Comparison of ENCODE assay signal across 7 mouse cellular contexts in the genomic region with DNA sequence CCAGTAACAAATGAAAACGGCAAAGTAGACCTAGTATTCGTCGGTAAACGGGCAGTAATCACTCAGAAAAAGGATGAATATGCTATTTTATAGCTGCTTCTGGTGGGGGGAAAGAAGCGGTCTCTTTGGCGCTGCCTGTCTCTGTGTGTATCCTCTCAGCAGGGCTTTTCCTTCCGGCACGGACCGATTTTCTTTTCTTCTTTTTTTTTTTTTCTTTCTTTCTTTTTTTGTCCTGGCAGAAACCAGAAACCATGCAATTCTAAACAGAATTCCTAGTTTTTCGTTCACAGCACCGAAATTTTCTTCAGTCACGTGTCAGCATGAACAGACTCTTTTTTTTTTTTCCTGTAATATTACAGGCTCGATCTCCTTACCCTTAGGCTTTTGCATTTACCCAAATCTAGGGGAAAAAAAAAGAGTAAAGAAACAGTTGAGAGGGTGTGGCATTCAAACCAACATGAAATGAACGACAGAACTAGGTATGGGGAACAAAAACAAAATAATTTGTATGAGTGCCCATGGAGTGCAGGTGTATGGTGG. TPM values are rescaled to one million over a fixed set of nuclear protein-coding genes. Genes with fewer than 3 reads are reported as not detected.
DNase-seq lines count a peak whose midpoint lies in the region; ATAC-seq and TF ChIP-seq lines count a peak whose summit lies in the region.

No protein-coding gene starts in this region.

- DNase-seq in neural tube, embryonic 11.5 days (ENCODE audit: low spot score) = no peak
- no peak for DNase-seq in neural tube, embryonic 10.5 days (ENCODE audit: extremely low spot score, low spot score)
- DNase-seq in cerebellum, adult 9-10 months = no peak
- DNase-seq in gastrocnemius, postnatal 14 days = no peak

- peak overlapping the region; percentile 100 for H3K27ac ChIP-seq in neural tube, embryonic 11.5 days (ENCODE audit: low read depth, low read length)
- no peak overlapping the region for H3K27ac ChIP-seq in embryonic fibroblast, embryonic 13.5 days (ENCODE audit: insufficient read depth, low read length)
- H3K27ac ChIP-seq in intestine, embryonic 16.5 days (ENCODE audit: low read length) = peak overlapping the region; percentile 96
- H3K27ac ChIP-seq in neural tube, embryonic 15.5 days (replicated peaks) = peak overlapping the region; percentile 98

- peak overlapping the region; percentile 99 for H3K9ac ChIP-seq in neural tube, embryonic 11.5 days (ENCODE audit: low read length)
- H3K9ac ChIP-seq in intestine, embryonic 16.5 days (ENCODE audit: low read depth, low read length) = peak overlapping the region; percentile 98
- peak overlapping the region; percentile 93 for H3K9ac ChIP-seq in neural tube, embryonic 15.5 days (replicated peaks)

- peaks cover 2% of the 10 kb centered on the region; the same call in 1 of the 2 replicates for H3K4me1 ChIP-seq in neural tube, embryonic 11.5 days (ENCODE audit: control insufficient read depth, insufficient read depth, low read length)
- peaks cover 3% of the 10 kb centered on the region; the same call in 1 of the 2 replicates for H3K4me1 ChIP-seq in embryonic fibroblast, embryonic 13.5 days (ENCODE audit: control insufficient read depth, insufficient read depth, low read length)
- H3K4me1 ChIP-seq in intestine, embryonic 16.5 days (ENCODE audit: control insufficient read depth, insufficient read depth, low read length) = no peaks in the 10 kb centered on the region
- peaks cover 16% of the 10 kb centered on the region for H3K4me1 ChIP-seq in neural tube, embryonic 15.5 days

- ATAC-seq in neural tube, embryonic 11.5 days (ENCODE audit: insufficient read depth, low FRiP score, low TSS enrichment) = no peak
- ATAC-seq in intestine, embryonic 16.5 days = no peak
- ATAC-seq in neural tube, embryonic 15.5 days (ENCODE audit: low FRiP score) = no peak

- H3K4me2 ChIP-seq in neural tube, embryonic 11.5 days (ENCODE audit: low read depth) = peak overlapping the region; percentile 79
- peak overlapping the region; percentile 75 for H3K4me2 ChIP-seq in intestine, embryonic 16.5 days (ENCODE audit: low read depth, low read length)
- peak overlapping the region; percentile 78 for H3K4me2 ChIP-seq in neural tube, embryonic 15.5 days

- TF ChIP-seq CTCF in embryonic fibroblast, embryonic 13.5 days (IDR thresholded peaks at IDR 0.05; ENCODE audit: borderline replicate concordance, insufficient read depth, low read length) = no peak

- H3K27me3 ChIP-seq in neural tube, embryonic 11.5 days (ENCODE audit: control insufficient read depth, insufficient read depth, low read length) = no peaks in the 10 kb centered on the region
- H3K27me3 ChIP-seq in intestine, embryonic 16.5 days (replicated peaks; ENCODE audit: control insufficient read depth, insufficient read depth, low read length) = no peaks in the 10 kb centered on the region
- no peaks in the 10 kb centered on the region for H3K27me3 ChIP-seq in neural tube, embryonic 15.5 days (replicated peaks)

- no peak for TF ChIP-seq POLR2A in embryonic fibroblast, embryonic 13.5 days (IDR thresholded peaks at IDR 0.05; ENCODE audit: low read depth, low read length)

- intact Hi-C loops in gastrocnemius, postnatal 14 days (cut with DNase I; ENCODE audit: low total_unique reads) = no loop called here

- WGBS in neural tube, embryonic 11.5 days = 2% methylated on average over 14 of the region's 14 CpGs
- 2% methylated on average over 14 of the region's 14 CpGs for WGBS in intestine, embryonic 16.5 days
- WGBS in neural tube, embryonic 15.5 days = 2% methylated on average over 14 of the region's 14 CpGs

- H3K36me3 ChIP-seq in neural tube, embryonic 11.5 days (ENCODE audit: control insufficient read depth, insufficient read depth, low read length) = no peaks in the 10 kb centered on the region
- H3K36me3 ChIP-seq in intestine, embryonic 16.5 days (ENCODE audit: control insufficient read depth, insufficient read depth, low read length) = no peaks in the 10 kb centered on the region
- no peaks in the 10 kb centered on the region for H3K36me3 ChIP-seq in neural tube, embryonic 15.5 days

- peak overlapping the region; percentile 88 for H3K4me3 ChIP-seq in neural tube, embryonic 11.5 days (ENCODE audit: low read depth, low read length)
- peak overlapping the region; percentile 89 for H3K4me3 ChIP-seq in embryonic fibroblast, embryonic 13.5 days (ENCODE audit: insufficient read depth, low read length)
- H3K4me3 ChIP-seq in intestine, embryonic 16.5 days (ENCODE audit: low read length) = peak overlapping the region; percentile 94
- H3K4me3 ChIP-seq in neural tube, embryonic 15.5 days (replicated peaks) = peak overlapping the region; percentile 73

- H3K9me3 ChIP-seq in neural tube, embryonic 11.5 days (ENCODE audit: control insufficient read depth, low read length) = no peaks in the 10 kb centered on the region
- no peaks in the 10 kb centered on the region for H3K9me3 ChIP-seq in intestine, embryonic 16.5 days (ENCODE audit: control insufficient read depth, low read length)
- no peaks in the 10 kb centered on the region for H3K9me3 ChIP-seq in neural tube, embryonic 15.5 days (replicated peaks)

RNA-seq across cellular contexts. Expression of a gene that starts 1.4 kb away (rescaled TPM):
- polyA plus RNA-seq in neural tube, embryonic 11.5 days (2014; fragmentation: Nextera tagmentation; extraction: Ambion mirVana) = 29.4 and 31.2 TPM in 2 replicates
- 23.7 and 31.6 TPM in 2 replicates for polyA plus RNA-seq in embryonic fibroblast, embryonic 13.5 days (2011; ENCODE audit: insufficient read length, low read depth, missing spikeins)
- polyA plus RNA-seq in intestine, embryonic 16.5 days (2015; fragmentation: Nextera tagmentation; extraction: Ambion mirVana) = 12.8 and 14.8 TPM in 2 replicates
- polyA plus RNA-seq in neural tube, embryonic 15.5 days (2015; fragmentation: Nextera tagmentation; extraction: Ambion mirVana) = 49.0 and 53.5 TPM in 2 replicates
- total RNA-seq in gastrocnemius, postnatal 14 days (2021) = 10 to 100 TPM; 20.7 to 22.6 TPM
